Mouse (Mus musculus) megakaryocyte, embryonic 14.5 days (primary cell): ENCODE results near the gene Frk.

ENCODE experiments used
- FLI1 ChIP-seq: IDR thresholded peaks from 2 replicates; pipeline ENCODE4 v1.6.1; 2012; ENCODE audit warnings: low read length, inconsistent platforms, mixed read lengths
- GATA1 ChIP-seq: IDR thresholded peaks from 3 replicates; pipeline ENCODE4 v1.6.1; 2012; ENCODE audit warnings: mixed read lengths, low read length, inconsistent platforms, borderline replicate concordance

DNA sequence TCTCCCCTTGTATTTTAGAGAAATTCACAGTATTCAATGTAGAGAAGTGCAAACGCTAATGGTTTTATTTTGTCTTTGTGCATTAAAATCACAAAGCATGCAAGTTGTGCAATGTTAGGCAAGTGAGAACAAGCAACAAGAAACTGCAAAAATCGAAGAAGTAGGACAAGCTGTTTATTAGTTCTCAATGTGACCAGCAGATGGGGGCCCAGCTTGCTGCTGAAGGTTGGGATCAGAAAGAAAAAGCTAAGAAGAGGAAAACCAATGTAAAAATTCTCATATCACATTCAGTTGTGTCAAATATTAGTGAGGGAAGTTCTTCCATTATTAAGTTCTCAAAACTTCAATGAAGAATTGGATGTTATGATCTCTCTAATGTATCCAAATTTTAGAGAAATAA lies 134.0 kb downstream of the Frk start:
- TF ChIP-seq GATA1: no peak
- TF ChIP-seq FLI1: no peak
